Mouse (Mus musculus) G1E (cell line): ENCODE measurements at regions not wholly inside any gene's neighbourhood (a gene's known extent, or its start where the extent isn't known, plus 50 kb on each side); places are given as distances from the start of the nearest gene placed in this dataset.

ENCODE experiments used
- ATAC-seq: 2 replicates; pipeline ENCODE4 v1.8.0; 2016; ENCODE audit warnings: mild to moderate bottlenecking; ENCODE audit not compliant: insufficient number of reproducible peaks, poor library complexity, low FRiP score, severe bottlenecking; ENCODE audit errors: extremely low read depth
- DNase-seq: peaks from one replicate; pipeline ENCODE4 v3.0.0; 2012; ENCODE audit warnings: low spot score
- H3K27me3 ChIP-seq: 2 replicates; pipeline ENCODE4 v1.6.1; 2012; ENCODE audit warnings: mild to moderate bottlenecking, low read length, inconsistent platforms; ENCODE audit not compliant: insufficient read depth
- H3K36me3 ChIP-seq: replicated peaks from 2 replicates; pipeline ENCODE3; 2012; ENCODE audit warnings: mild to moderate bottlenecking, inconsistent platforms
- H3K4me1 ChIP-seq: 2 replicates; pipeline ENCODE4 v1.6.1; 2012; ENCODE audit warnings: low read depth, low read length, inconsistent platforms, mixed read lengths; ENCODE audit not compliant: insufficient read depth
- H3K4me3 ChIP-seq: 2 replicates; pipeline ENCODE4 v1.5.1; 2012; ENCODE audit warnings: low read depth, mild to moderate bottlenecking, inconsistent platforms, low read length, moderate library complexity, mixed read lengths
- H3K9me3 ChIP-seq: replicated peaks from 2 replicates; pipeline ENCODE4 v1.6.1; 2012; ENCODE audit warnings: inconsistent platforms
- CTCF ChIP-seq: IDR thresholded peaks from 2 replicates; pipeline ENCODE4 v1.5.1; 2012; ENCODE audit warnings: low read depth, low read length, inconsistent platforms, mixed read lengths
- GATA1 ChIP-seq: IDR thresholded peaks from 2 replicates; pipeline ENCODE4 v1.6.1; 2012; ENCODE audit warnings: borderline replicate concordance, low read length, inconsistent platforms, mixed read lengths
- GATA2 ChIP-seq: IDR thresholded peaks from 2 replicates; pipeline ENCODE4 v1.6.1; 2012; ENCODE audit warnings: low read depth, low read length, inconsistent platforms, borderline replicate concordance
- POLR2AphosphoS5 ChIP-seq: IDR thresholded peaks from 2 replicates; pipeline ENCODE4 v1.6.1; 2012; ENCODE audit warnings: low read depth, low read length, inconsistent platforms; ENCODE audit not compliant: insufficient replicate concordance
- TAL1 ChIP-seq: conservative IDR thresholded peaks from 2 replicates; pipeline ENCODE4 v1.6.1; 2012; ENCODE audit warnings: low read depth, low read length, inconsistent platforms, mixed read lengths

- H3K27me3 ChIP-seq: no peaks in the 10 kb centered on the region
- no peak for ATAC-seq
- H3K9me3 ChIP-seq: no peaks in the 10 kb centered on the region
- no peaks in the 10 kb centered on the region for H3K36me3 ChIP-seq
- TF ChIP-seq GATA1 (no peak), TAL1 (no peak), GATA2 (no peak), POLR2AphosphoS5 (no peak), CTCF (no peak)
- H3K4me1 ChIP-seq: peaks cover 56% of the 10 kb centered on the region
- no peak for DNase-seq
- H3K4me3 ChIP-seq: no peak overlapping the region
Observed at GRCm38 (mm10) chr7:64005765-64006164, 67.0 kb upstream of the Klf13 start.

GRCm38 (mm10) chr7:64003904-64004303 lies 65.2 kb upstream of the Klf13 start:
- H3K36me3 ChIP-seq: no peaks in the 10 kb centered on the region
- no peaks in the 10 kb centered on the region for H3K9me3 ChIP-seq
- H3K27me3 ChIP-seq: no peaks in the 10 kb centered on the region
- H3K4me1 ChIP-seq: peaks cover 63% of the 10 kb centered on the region
- no peak overlapping the region for H3K4me3 ChIP-seq
- DNase-seq (no peak), ATAC-seq (no peak)
- TF ChIP-seq TAL1 (no peak), POLR2AphosphoS5 (no peak), CTCF (no peak), GATA2 (no peak), GATA1 (no peak)

GRCm38 (mm10) chr7:64001611-64002111 lies 62.9 kb upstream of the Klf13 start:
- DNase-seq (no peak), ATAC-seq (no peak)
- Histone ChIP-seq H3K4me3 (peak overlapping the region; percentile 36; the same call in 1 of the 2 replicates), H3K4me1 (peaks cover 78% of the 10 kb centered on the region), H3K27me3 (no peaks in the 10 kb centered on the region), H3K36me3 (no peaks in the 10 kb centered on the region), H3K9me3 (no peaks in the 10 kb centered on the region)
- TF ChIP-seq GATA1: no peak
- no peak for TF ChIP-seq CTCF
- TF ChIP-seq TAL1: no peak
- TF ChIP-seq POLR2AphosphoS5: no peak
- no peak for TF ChIP-seq GATA2

- H3K9me3 ChIP-seq: no peaks in the 10 kb centered on the region
- DNase-seq: no peak
- H3K4me1 ChIP-seq: peaks cover 86% of the 10 kb centered on the region
- peak overlapping the region; percentile 10; the same call in 1 of the 2 replicates for H3K4me3 ChIP-seq
- TF ChIP-seq GATA2 (no peak), GATA1 (no peak), TAL1 (peak; percentile 32; the same call in 1 of the 2 replicates), POLR2AphosphoS5 (no peak)
- no peaks in the 10 kb centered on the region for H3K27me3 ChIP-seq
- no peak for ATAC-seq
- no peaks in the 10 kb centered on the region for H3K36me3 ChIP-seq
Observed at GRCm38 (mm10) chr7:63998995-63999960, 60.6 kb upstream of the Klf13 start.

- ATAC-seq: no peak
- TF ChIP-seq CTCF: no peak
- no peak for TF ChIP-seq GATA1
- no peak for TF ChIP-seq TAL1
- TF ChIP-seq GATA2: no peak
- TF ChIP-seq POLR2AphosphoS5: no peak
- Histone ChIP-seq H3K4me3 (no peak overlapping the region), H3K4me1 (peaks cover 89% of the 10 kb centered on the region), H3K36me3 (no peaks in the 10 kb centered on the region), H3K9me3 (no peaks in the 10 kb centered on the region), H3K27me3 (no peaks in the 10 kb centered on the region)
- no peak for DNase-seq
Observed at GRCm38 (mm10) chr7:63997997-63998396, 59.3 kb upstream of the Klf13 start.

GRCm38 (mm10) chr7:63996581-63997098 lies 57.9 kb upstream of the Klf13 start:
- no peaks in the 10 kb centered on the region for H3K9me3 ChIP-seq
- no peaks in the 10 kb centered on the region for H3K27me3 ChIP-seq
- H3K4me1 ChIP-seq: peaks cover 92% of the 10 kb centered on the region
- no peak overlapping the region; the same call in 1 of the 2 replicates for H3K4me3 ChIP-seq
- ATAC-seq (peak; percentile 84), DNase-seq (no peak)
- TF ChIP-seq GATA2: no peak
- peak; percentile 98 for TF ChIP-seq TAL1
- no peaks in the 10 kb centered on the region for H3K36me3 ChIP-seq
